Mouse (Mus musculus) midbrain, embryonic 13.5 days (tissue): ENCODE data around the gene Engase. TPM values are rescaled to one million over a fixed set of nuclear protein-coding genes. Genes with fewer than 3 reads are reported as not detected.

ENCODE experiments used
- ATAC-seq: fragments of 200-750 bp; cut with Nextera tagmentation; 2 replicates; pipeline ENCODE4 v1.8.0; 2017; ENCODE audit warnings: mild to moderate bottlenecking, moderate TSS enrichment, moderate library complexity
- H3K27ac ChIP-seq: fragments of 300-500 bp; sonication (generic); 2 replicates; pipeline ENCODE4 v1.5.1; 2015; ENCODE audit warnings: inconsistent platforms, mild to moderate bottlenecking, moderate library complexity
- H3K27me3 ChIP-seq: fragments of 300-500 bp; sonication (generic); 2 replicates; pipeline ENCODE4 v1.6.1; 2015; ENCODE audit warnings: mild to moderate bottlenecking, inconsistent platforms
- H3K36me3 ChIP-seq: fragments of 300-500 bp; sonication (generic); 2 replicates; pipeline ENCODE4 v1.6.1; 2015; ENCODE audit warnings: mild to moderate bottlenecking, inconsistent platforms
- H3K4me1 ChIP-seq: fragments of 300-500 bp; sonication (generic); replicated peaks from 2 replicates; pipeline ENCODE4 v1.6.1; 2015; ENCODE audit warnings: inconsistent platforms
- H3K4me2 ChIP-seq: fragments of 300-500 bp; sonication (generic); replicated peaks from 2 replicates; pipeline ENCODE4 v1.6.1; 2015; ENCODE audit warnings: moderate library complexity, mild to moderate bottlenecking, inconsistent platforms
- H3K4me3 ChIP-seq: fragments of 300-500 bp; sonication (generic); replicated peaks from 2 replicates; pipeline ENCODE4 v1.5.1; 2015; ENCODE audit warnings: mild to moderate bottlenecking, inconsistent platforms
- H3K9ac ChIP-seq: fragments of 300-500 bp; sonication (generic); replicated peaks from 2 replicates; pipeline ENCODE4 v1.6.1; 2015; ENCODE audit warnings: mild to moderate bottlenecking, inconsistent platforms
- H3K9me3 ChIP-seq: fragments of 300-500 bp; sonication (generic); 2 replicates; pipeline ENCODE4 v1.6.1; 2016; ENCODE audit warnings: mild to moderate bottlenecking, inconsistent platforms
- WGBS: fragments of 180-500 bp; shearing (Covaris S2); methylation state at CpG from one replicate; pipeline ENCODE4 v1.1.7; 2015; 5-methylcytosine and 5-hydroxymethylcytosine counted together
- polyA plus RNA-seq: library from polyadenylated mRNA; unstranded; fragments of >200 nt; fragmentation: Nextera tagmentation; extraction: Ambion mirVana; gene quantifications from 2 replicates; pipeline ENCODE4 v1.2.1, GENCODE M21; 2015

Gene Engase
- polyA plus RNA-seq, 1 experiment from 2014 or later = 6.3 TPM

- Histone ChIP-seq H3K9me3 (no peaks in the 10 kb centered on the region), H3K9ac (no peak overlapping the region), H3K4me2 (no peak overlapping the region), H3K4me1 (0 out of 2 replicates have a peak, but pooled peaks cover 6% of the 10 kb centered on the region), H3K27ac (no peak overlapping the region), H3K36me3 (no peaks in the 10 kb centered on the region), H3K4me3 (no peak overlapping the region), H3K27me3 (0 out of 2 replicates have a peak, but pooled peaks cover 3% of the 10 kb centered on the region)
- 74% methylated on average over 8 of the region's 8 CpGs for WGBS
- no peak for ATAC-seq
Measured at GRCm38 (mm10) chr11:118459051-118459450, 17.6 kb upstream of the Engase start.

- Histone ChIP-seq H3K9ac (no peak overlapping the region), H3K27me3 (0 out of 2 replicates have a peak, but pooled peaks cover 3% of the 10 kb centered on the region), H3K27ac (no peak overlapping the region), H3K4me2 (no peak overlapping the region), H3K9me3 (no peaks in the 10 kb centered on the region), H3K4me1 (0 out of 2 replicates have a peak, but pooled peaks cover 6% of the 10 kb centered on the region), H3K36me3 (no peaks in the 10 kb centered on the region), H3K4me3 (no peak overlapping the region)
- no peak for ATAC-seq
- WGBS = 79% methylated on average over 4 of the region's 4 CpGs
Measured at GRCm38 (mm10) chr11:118459536-118459935, 17.1 kb upstream of the Engase start.

GRCm38 (mm10) chr11:118460280-118460679 lies 16.3 kb upstream of the Engase start:
- Histone ChIP-seq H3K36me3 (no peaks in the 10 kb centered on the region), H3K9me3 (no peaks in the 10 kb centered on the region), H3K4me1 (0 out of 2 replicates have a peak, but pooled peaks cover under 1% of the 10 kb centered on the region), H3K9ac (no peak overlapping the region), H3K27ac (no peak overlapping the region), H3K27me3 (0 out of 2 replicates have a peak, but pooled peaks cover 3% of the 10 kb centered on the region), H3K4me2 (no peak overlapping the region), H3K4me3 (no peak overlapping the region)
- no peak for ATAC-seq
- WGBS = 58% methylated on average over 6 of the region's 6 CpGs

GRCm38 (mm10) chr11:118467441-118468035 lies 9.1 kb upstream of the Engase start:
- Histone ChIP-seq H3K27ac (no peak overlapping the region), H3K4me2 (no peak overlapping the region), H3K36me3 (no peaks in the 10 kb centered on the region), H3K4me1 (peaks cover 8% of the 10 kb centered on the region; the same call in 1 of the 2 replicates), H3K4me3 (no peak overlapping the region), H3K27me3 (no peaks in the 10 kb centered on the region), H3K9me3 (no peaks in the 10 kb centered on the region), H3K9ac (no peak overlapping the region)
- no peak for ATAC-seq
- 51% methylated on average over 11 of the region's 11 CpGs for WGBS

GRCm38 (mm10) chr11:118469509-118470160 lies 7.0 kb upstream of the Engase start:
- ATAC-seq = no peak

GRCm38 (mm10) chr11:118470234-118470966 lies 6.2 kb upstream of the Engase start:
- H3K4me3 ChIP-seq = no peak overlapping the region
- no peak overlapping the region for H3K4me2 ChIP-seq
- H3K4me1 ChIP-seq = peaks cover 8% of the 10 kb centered on the region; the same call in 1 of the 2 replicates
- peaks cover 2% of the 10 kb centered on the region; the same call in 1 of the 2 replicates for H3K27me3 ChIP-seq
- no peak for ATAC-seq
- H3K9me3 ChIP-seq = no peaks in the 10 kb centered on the region
- 20% methylated on average over 12 of the region's 12 CpGs for WGBS
- no peak overlapping the region for H3K9ac ChIP-seq
- H3K36me3 ChIP-seq = no peaks in the 10 kb centered on the region
- H3K27ac ChIP-seq = peak overlapping the region; percentile 45; the same call in 1 of the 2 replicates

More at GRCm38 (mm10) chr11:118469509-118470160, 7.0 kb upstream of the Engase start:
- WGBS = 85% methylated on average over 10 of the region's 10 CpGs
- no peak overlapping the region for H3K4me2 ChIP-seq
- H3K27ac ChIP-seq = peak overlapping the region; percentile 4; the same call in 1 of the 2 replicates
- H3K9me3 ChIP-seq = no peaks in the 10 kb centered on the region
- H3K4me1 ChIP-seq = peaks cover 8% of the 10 kb centered on the region; the same call in 1 of the 2 replicates
- no peak overlapping the region for H3K9ac ChIP-seq
- H3K4me3 ChIP-seq = no peak overlapping the region
- H3K27me3 ChIP-seq = no peaks in the 10 kb centered on the region
- no peaks in the 10 kb centered on the region for H3K36me3 ChIP-seq

- H3K4me3 ChIP-seq = no peak overlapping the region
- H3K27me3 ChIP-seq = peaks cover 3% of the 10 kb centered on the region; the same call in 1 of the 2 replicates
- no peak overlapping the region for H3K9ac ChIP-seq
- H3K27ac ChIP-seq = no peak overlapping the region
- peaks cover 10% of the 10 kb centered on the region; the same call in 1 of the 2 replicates for H3K4me1 ChIP-seq
- 60% methylated on average over 13 of the region's 13 CpGs for WGBS
- no peaks in the 10 kb centered on the region for H3K36me3 ChIP-seq
- ATAC-seq = no peak
- H3K4me2 ChIP-seq = no peak overlapping the region
- H3K9me3 ChIP-seq = no peaks in the 10 kb centered on the region
Measured at GRCm38 (mm10) chr11:118471676-118472075, 5.0 kb upstream of the Engase start.

- no peak for ATAC-seq
Measured at GRCm38 (mm10) chr11:118473161-118473560, 3.5 kb upstream of the Engase start.

GRCm38 (mm10) chr11:118473842-118474500 lies 2.7 kb upstream of the Engase start:
- Histone ChIP-seq H3K9ac (no peak overlapping the region), H3K9me3 (no peaks in the 10 kb centered on the region), H3K36me3 (no peaks in the 10 kb centered on the region), H3K4me2 (no peak overlapping the region), H3K4me1 (peaks cover 22% of the 10 kb centered on the region), H3K4me3 (no peak overlapping the region), H3K27ac (no peak overlapping the region), H3K27me3 (peaks cover 3% of the 10 kb centered on the region; the same call in 1 of the 2 replicates)
- WGBS = 85% methylated on average over 6 of the region's 6 CpGs
- no peak for ATAC-seq

More at GRCm38 (mm10) chr11:118473161-118473560, 3.5 kb upstream of the Engase start:
- Histone ChIP-seq H3K27me3 (peaks cover 3% of the 10 kb centered on the region; the same call in 1 of the 2 replicates), H3K4me1 (peaks cover 22% of the 10 kb centered on the region), H3K4me3 (no peak overlapping the region), H3K36me3 (no peaks in the 10 kb centered on the region), H3K4me2 (no peak overlapping the region), H3K27ac (no peak overlapping the region), H3K9me3 (no peaks in the 10 kb centered on the region), H3K9ac (no peak overlapping the region)
- WGBS = 96% methylated on average over 1 of the region's 1 CpGs

GRCm38 (mm10) chr11:118475496-118476083 lies 1.0 kb upstream of the Engase start:
- Histone ChIP-seq H3K36me3 (no peaks in the 10 kb centered on the region), H3K4me3 (no peak overlapping the region), H3K27me3 (peaks cover 3% of the 10 kb centered on the region; the same call in 1 of the 2 replicates), H3K27ac (no peak overlapping the region), H3K4me1 (peaks cover 14% of the 10 kb centered on the region), H3K9me3 (no peaks in the 10 kb centered on the region), H3K4me2 (no peak overlapping the region), H3K9ac (no peak overlapping the region)
- ATAC-seq = no peak
- 90% methylated on average over 7 of the region's 7 CpGs for WGBS

GRCm38 (mm10) chr11:118479776-118480175 lies 3.1 kb downstream of the Engase start:
- Histone ChIP-seq H3K4me1 (peaks cover 14% of the 10 kb centered on the region), H3K4me3 (no peak overlapping the region), H3K36me3 (peaks cover 21% of the 10 kb centered on the region), H3K27ac (no peak overlapping the region), H3K9me3 (no peaks in the 10 kb centered on the region), H3K9ac (0 out of 2 replicates have a peak overlapping the region, but pooled peaks have one; percentile 7), H3K27me3 (peaks cover 3% of the 10 kb centered on the region; the same call in 1 of the 2 replicates), H3K4me2 (no peak overlapping the region)
- ATAC-seq = no peak
- 91% methylated on average over 12 of the region's 12 CpGs for WGBS
